Mouse (Mus musculus) small intestine, adult 2 months (tissue): ENCODE results near the gene 1700001C19Rik. TPM values are rescaled to one million over a fixed set of nuclear protein-coding genes. Genes with fewer than 3 reads are reported as not detected.

Experiments used
- H3K27ac ChIP-seq: fragments of 200-500 bp; 2 replicates; pipeline ENCODE4 v1.5.1; 2012; ENCODE audit warnings: low read depth, low read length, control low read depth, inconsistent platforms; ENCODE audit not compliant: insufficient read depth
- H3K27me3 ChIP-seq: fragments of 200-500 bp; 2 replicates; pipeline ENCODE4 v1.6.1; 2012; ENCODE audit warnings: mild to moderate bottlenecking, moderate library complexity, low read length, inconsistent platforms; ENCODE audit not compliant: control insufficient read depth, insufficient read depth
- H3K36me3 ChIP-seq: fragments of 200-500 bp; 2 replicates; pipeline ENCODE4 v1.6.1; 2012; ENCODE audit warnings: mild to moderate bottlenecking, low read length, control low read depth, inconsistent platforms; ENCODE audit not compliant: control insufficient read depth, insufficient read depth
- H3K4me1 ChIP-seq: fragments of 200-500 bp; 2 replicates; pipeline ENCODE4 v1.6.1; 2012; ENCODE audit warnings: low read length, inconsistent platforms, mixed read lengths; ENCODE audit not compliant: control insufficient read depth, insufficient read depth, insufficient read length
- H3K4me3 ChIP-seq: fragments of 200-500 bp; 2 replicates; pipeline ENCODE4 v1.5.1; 2012; ENCODE audit warnings: low read depth, mild to moderate bottlenecking, control low read depth, inconsistent platforms, low read length, moderate library complexity
- CTCF ChIP-seq: fragments of 200-500 bp; IDR thresholded peaks from 2 replicates; pipeline ENCODE4 v1.5.1; 2012; ENCODE audit warnings: low read depth, mild to moderate bottlenecking, control low read depth, inconsistent platforms, low read length, moderate library complexity, mixed read lengths; ENCODE audit not compliant: insufficient replicate concordance, insufficient read length; ENCODE audit errors: extremely low read depth
- POLR2A ChIP-seq: fragments of 200-500 bp; IDR thresholded peaks from 2 replicates; pipeline ENCODE4 v1.6.1; 2012; ENCODE audit warnings: low read depth, mild to moderate bottlenecking, control low read depth, inconsistent platforms, low read length, moderate library complexity
- WGBS: fragments of 180-500 bp; shearing (Covaris S2); methylation state at CpG from one replicate; pipeline ENCODE4 v1.1.7; 2018; 5-methylcytosine and 5-hydroxymethylcytosine counted together
- polyA plus RNA-seq: library from polyadenylated mRNA; depleted of rRNA; stranded (reverse); fragments of >200 nt; gene quantifications from 2 replicates; pipeline ENCODE4 v1.2.3, GENCODE M21; 2012

1700001C19Rik gene
- polyA plus RNA-seq, 1 experiment, result not detected

DNA sequence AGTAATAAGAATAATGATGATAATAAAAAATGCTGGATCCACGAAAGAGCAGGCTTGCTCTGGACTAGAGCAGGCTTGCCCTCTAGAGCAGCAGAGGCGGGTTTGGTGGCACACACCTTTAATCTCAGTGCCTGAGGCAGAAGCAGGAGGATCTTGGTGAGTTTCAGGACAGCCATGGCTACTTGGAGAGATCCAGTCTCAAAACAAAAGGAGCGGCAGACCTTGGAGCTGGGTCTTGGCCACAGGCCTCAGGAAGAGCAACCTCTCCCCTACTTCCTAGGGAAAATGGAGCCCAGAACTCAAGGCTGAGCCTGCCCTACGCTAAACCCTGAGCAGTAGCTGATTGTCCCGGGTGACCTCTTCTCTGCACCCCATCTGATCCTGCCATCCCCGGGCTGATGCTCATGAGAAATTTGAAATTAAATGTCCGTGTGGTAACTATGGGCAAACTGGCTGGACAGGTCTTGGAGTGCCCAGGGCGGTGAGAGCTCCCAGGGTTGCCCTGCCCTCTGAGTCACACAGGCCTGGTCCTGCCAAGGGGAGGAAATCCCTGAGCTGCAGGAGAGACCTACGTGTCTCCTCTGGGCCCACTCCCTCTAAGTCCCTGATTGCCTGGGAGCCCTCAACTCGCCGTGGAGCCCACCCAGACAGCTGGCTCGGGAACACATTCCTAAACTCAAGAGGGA, 13.8 kb upstream of the 1700001C19Rik start:
- Histone ChIP-seq H3K4me3 (no peak overlapping the region), H3K27me3 (no peaks in the 10 kb centered on the region), H3K4me1 (peaks cover 55% of the 10 kb centered on the region), H3K27ac (peak overlapping the region; percentile 42), H3K36me3 (peaks cover 13% of the 10 kb centered on the region)
- 51% methylated on average over 12 of the region's 12 CpGs for WGBS
- TF ChIP-seq POLR2A, result no peak
- TF ChIP-seq CTCF, result no peak

DNA sequence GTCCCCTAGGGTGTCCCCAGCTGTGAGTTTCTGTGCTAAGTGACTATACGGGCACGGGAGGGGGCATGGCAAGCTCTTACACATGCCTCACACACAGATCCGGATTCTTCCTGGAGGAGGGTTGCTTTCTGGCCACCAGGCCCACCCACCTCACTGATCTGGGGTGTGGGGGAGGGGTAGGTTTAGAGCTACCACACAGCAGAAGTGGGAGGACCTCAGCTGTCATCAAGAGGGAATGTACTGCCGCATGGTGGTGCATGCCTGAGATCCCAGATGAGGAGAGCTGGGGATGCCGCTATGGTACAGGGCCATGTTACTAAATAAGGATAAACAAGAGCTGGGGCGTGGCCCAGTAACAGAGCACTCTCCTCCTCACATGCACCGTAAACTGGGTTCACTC, 13.1 kb upstream of the 1700001C19Rik start:
- TF ChIP-seq CTCF, result no peak
- no peak for TF ChIP-seq POLR2A
- WGBS, result 31% methylated on average over 7 of the region's 7 CpGs
- Histone ChIP-seq H3K36me3 (peaks cover 13% of the 10 kb centered on the region), H3K4me1 (peaks cover 57% of the 10 kb centered on the region), H3K27me3 (no peaks in the 10 kb centered on the region), H3K4me3 (no peak overlapping the region), H3K27ac (peak overlapping the region; percentile 91; the same call in 1 of the 2 replicates)

DNA sequence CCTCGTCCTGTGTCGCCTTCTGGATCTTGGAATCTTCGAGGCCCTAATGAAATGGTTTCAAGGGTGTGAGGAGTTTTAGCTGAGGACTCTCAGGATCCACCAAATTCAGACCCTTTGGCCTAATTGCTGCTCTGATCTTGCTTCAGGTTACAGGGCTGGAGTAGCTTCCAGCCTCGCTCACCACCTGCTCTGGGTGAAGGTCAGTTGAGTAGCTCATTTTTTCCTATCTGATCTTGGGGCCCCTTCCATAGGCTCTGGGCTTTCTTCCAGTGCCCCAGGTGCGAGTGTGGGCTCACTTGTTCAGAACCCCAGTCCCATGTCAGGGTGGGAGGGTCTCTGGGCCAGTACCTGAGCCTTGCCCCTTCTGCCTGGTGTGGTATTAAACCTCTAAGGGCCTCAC, 12.3 kb upstream of the 1700001C19Rik start:
- TF ChIP-seq CTCF (no peak), POLR2A (no peak)
- Histone ChIP-seq H3K4me1 (peaks cover 54% of the 10 kb centered on the region), H3K27me3 (no peaks in the 10 kb centered on the region), H3K4me3 (no peak overlapping the region), H3K27ac (peak overlapping the region; percentile 91), H3K36me3 (peaks cover 13% of the 10 kb centered on the region)
- 23% methylated on average over 5 of the region's 5 CpGs for WGBS

DNA sequence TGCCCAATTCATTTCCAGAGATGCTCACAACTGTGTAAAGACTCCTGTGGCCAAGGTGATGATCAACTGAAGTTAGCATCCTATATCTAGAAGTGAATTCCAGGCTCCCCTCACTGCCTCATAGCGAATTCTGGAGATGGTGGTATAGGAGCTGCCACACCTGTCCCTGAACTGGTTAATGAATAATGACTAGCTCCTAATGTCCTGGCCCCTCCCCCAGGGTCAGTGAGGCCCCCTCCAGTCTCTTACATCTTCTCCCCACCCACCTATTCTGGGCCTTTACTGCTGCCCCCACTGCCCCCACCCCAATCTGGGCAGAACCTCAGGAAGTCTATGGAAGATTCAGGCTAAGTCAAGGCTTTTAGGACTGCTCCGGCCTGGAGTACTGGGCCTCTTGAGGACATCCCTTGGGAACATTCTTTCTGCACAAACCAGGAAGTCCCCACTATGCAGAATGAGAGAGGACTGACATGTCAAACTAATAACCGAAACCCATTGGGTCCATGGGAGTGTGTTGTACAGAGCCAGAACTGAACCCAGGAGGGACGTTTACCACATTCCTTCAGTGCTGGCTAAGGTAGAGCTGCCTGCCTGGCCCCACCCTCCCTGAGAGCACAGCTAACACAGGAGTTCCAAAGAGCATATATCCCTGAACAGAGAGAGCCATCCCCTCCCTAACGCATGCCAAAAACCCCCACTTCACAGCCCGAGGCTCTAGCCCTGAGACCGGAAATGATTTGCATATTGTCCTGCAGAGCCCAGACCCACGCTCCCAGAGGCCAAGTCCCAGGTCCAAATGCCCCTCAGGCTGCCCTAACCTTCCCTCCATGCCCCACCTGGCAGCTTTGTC, 11.6 kb upstream of the 1700001C19Rik start:
- TF ChIP-seq POLR2A (no peak), CTCF (no peak)
- H3K27ac ChIP-seq, result peak overlapping the region; percentile 91
- no peaks in the 10 kb centered on the region for H3K27me3 ChIP-seq
- H3K4me1 ChIP-seq, result peaks cover 54% of the 10 kb centered on the region
- WGBS, result 12% methylated on average over 8 of the region's 8 CpGs
- H3K36me3 ChIP-seq, result peaks cover 13% of the 10 kb centered on the region
- no peak overlapping the region for H3K4me3 ChIP-seq

DNA sequence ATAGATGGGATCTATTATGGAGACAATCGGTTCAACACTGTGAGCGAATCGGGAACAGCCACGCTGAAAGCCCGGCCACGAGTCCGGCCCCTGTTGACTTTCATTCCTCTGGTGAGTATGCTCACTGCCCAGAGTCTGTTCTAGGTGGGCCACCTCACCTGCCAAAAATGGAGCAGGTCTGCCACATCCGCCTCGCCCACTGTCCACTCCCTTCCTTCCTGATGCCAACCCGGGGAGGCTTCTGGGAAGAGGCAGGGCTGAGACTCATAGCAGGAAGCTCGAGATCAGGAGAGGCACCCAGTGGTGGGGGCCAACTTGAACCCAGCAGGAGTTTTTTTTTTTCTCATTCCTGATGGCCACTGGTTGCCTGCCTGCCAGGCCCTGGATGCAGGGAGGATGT, 9.4 kb upstream of the 1700001C19Rik start:
- Histone ChIP-seq H3K36me3 (peaks cover 11% of the 10 kb centered on the region), H3K4me3 (no peak overlapping the region), H3K27me3 (no peaks in the 10 kb centered on the region), H3K27ac (peak overlapping the region; percentile 52; the same call in 1 of the 2 replicates), H3K4me1 (peaks cover 55% of the 10 kb centered on the region)
- TF ChIP-seq POLR2A, result no peak
- TF ChIP-seq CTCF, result no peak
- 68% methylated on average over 11 of the region's 11 CpGs for WGBS

DNA sequence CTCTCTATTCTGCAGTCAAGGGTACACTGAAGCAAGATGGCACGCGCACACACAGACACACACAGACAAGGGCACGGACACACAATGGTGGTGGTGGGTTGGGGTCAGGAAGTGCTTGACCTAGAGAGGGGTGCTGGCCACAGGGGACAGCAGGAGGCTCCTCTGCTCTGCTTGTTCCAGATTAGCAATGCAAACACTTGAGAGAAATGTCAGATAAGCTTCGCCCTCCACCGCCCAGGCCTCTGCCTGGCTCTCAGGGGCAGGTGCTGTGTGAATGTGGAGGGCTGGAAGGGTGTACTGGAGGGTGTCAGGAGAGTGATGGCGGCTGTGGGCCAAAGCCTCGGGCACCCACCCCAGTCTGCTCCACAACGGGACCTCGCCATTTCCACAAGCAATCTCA, 8.8 kb upstream of the 1700001C19Rik start:
- WGBS, result 46% methylated on average over 9 of the region's 9 CpGs
- Histone ChIP-seq H3K27ac (peak overlapping the region; percentile 52; the same call in 1 of the 2 replicates), H3K4me3 (no peak overlapping the region), H3K27me3 (no peaks in the 10 kb centered on the region), H3K4me1 (peaks cover 55% of the 10 kb centered on the region), H3K36me3 (peaks cover 11% of the 10 kb centered on the region)
- no peak for TF ChIP-seq CTCF
- TF ChIP-seq POLR2A, result no peak

DNA sequence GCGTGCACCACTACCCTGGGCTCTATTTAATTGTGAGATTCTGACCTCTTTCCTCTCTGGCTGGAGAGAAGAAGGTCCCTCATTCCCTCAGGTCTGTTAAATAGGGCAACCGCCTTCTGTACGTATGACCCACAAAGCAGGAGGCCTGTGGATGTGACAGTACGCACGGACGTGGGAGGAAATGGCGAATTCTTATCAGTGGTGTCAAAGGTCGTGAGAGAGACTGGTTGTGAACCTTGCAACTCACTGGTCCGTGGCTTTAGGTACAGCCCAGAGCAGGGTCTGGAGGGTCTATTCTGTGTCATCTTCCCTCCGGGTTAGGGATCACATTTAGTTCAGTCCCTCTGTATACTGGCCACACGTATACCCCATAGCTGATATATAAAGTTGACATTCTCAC, 8.3 kb upstream of the 1700001C19Rik start:
- peak overlapping the region; percentile 52; the same call in 1 of the 2 replicates for H3K27ac ChIP-seq
- peaks cover 56% of the 10 kb centered on the region for H3K4me1 ChIP-seq
- WGBS, result 36% methylated on average over 11 of the region's 11 CpGs

More for the DNA sequence above, 8.3 kb upstream of the 1700001C19Rik start:
- TF ChIP-seq POLR2A (no peak), CTCF (no peak)
- Histone ChIP-seq H3K36me3 (peaks cover 11% of the 10 kb centered on the region), H3K27me3 (no peaks in the 10 kb centered on the region), H3K4me3 (no peak overlapping the region)
